Mouse (Mus musculus) cortical plate, adult 2 months (tissue): ENCODE measurements at regions not wholly inside any gene's neighbourhood (a gene's known extent, or its start where the extent isn't known, plus 50 kb on each side); places are given as distances from the start of the nearest gene placed in this dataset.

ENCODE experiments used
- H3K27ac ChIP-seq: fragments of 200-500 bp; 2 replicates; pipeline ENCODE4 v1.5.1; 2012; ENCODE audit warnings: low read length, control low read depth, inconsistent platforms; ENCODE audit not compliant: insufficient read depth
- H3K4me1 ChIP-seq: fragments of 200-500 bp; 2 replicates; pipeline ENCODE4 v1.6.1; 2011; ENCODE audit warnings: low read length; ENCODE audit not compliant: control insufficient read depth, insufficient read depth
- H3K4me3 ChIP-seq: fragments of 200-500 bp; 2 replicates; pipeline ENCODE4 v1.5.1; 2011; ENCODE audit warnings: mild to moderate bottlenecking, low read length, control low read depth; ENCODE audit not compliant: insufficient read depth
- CTCF ChIP-seq: fragments of 200-500 bp; IDR thresholded peaks from 2 replicates; pipeline ENCODE4 v1.5.1; 2011; ENCODE audit warnings: mild to moderate bottlenecking, control low read depth, low read length; ENCODE audit not compliant: insufficient read depth; ENCODE audit errors: extremely low read depth
- POLR2A ChIP-seq: fragments of 200-500 bp; IDR thresholded peaks from 2 replicates; pipeline ENCODE4 v1.6.1; 2011; ENCODE audit warnings: mild to moderate bottlenecking, low read length, control low read depth; ENCODE audit not compliant: insufficient read depth; ENCODE audit errors: extremely low read depth

DNA sequence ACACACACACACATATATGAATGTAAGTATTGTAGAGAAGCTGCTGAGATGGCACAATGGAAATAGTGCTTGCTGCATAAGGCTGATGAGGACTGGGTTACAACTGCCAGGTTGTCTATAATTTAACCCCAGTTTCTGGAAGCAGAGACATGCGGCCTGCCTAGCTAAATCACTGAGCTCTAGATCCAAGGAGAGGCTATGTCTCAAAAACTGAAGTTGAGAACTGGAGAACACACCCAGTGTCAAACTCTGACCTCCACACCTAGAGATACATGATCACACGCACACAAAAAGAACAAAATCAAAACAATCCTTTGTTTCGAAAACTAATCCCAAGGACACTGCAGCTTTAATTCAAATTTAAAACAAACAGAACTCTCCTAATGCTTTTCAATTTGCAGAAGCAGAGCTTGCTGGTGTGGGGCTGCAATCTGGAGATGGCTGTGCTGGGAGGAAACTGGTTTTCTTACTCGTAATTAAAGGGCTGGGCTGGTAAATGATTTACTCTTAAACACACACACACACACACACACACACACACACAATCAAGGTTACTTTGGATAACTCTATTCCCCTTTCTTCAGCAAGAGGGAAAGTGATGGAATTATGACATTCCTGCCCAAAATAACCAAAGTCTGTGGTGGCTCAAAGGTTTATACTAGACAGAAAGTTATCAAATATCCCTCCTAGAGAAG, 299.3 kb upstream of the Cited2 start:
- Histone ChIP-seq H3K27ac (no peak overlapping the region), H3K4me3 (no peak overlapping the region), H3K4me1 (no peaks in the 10 kb centered on the region; the same call in 1 of the 2 replicates)
- TF ChIP-seq CTCF: no peak
- TF ChIP-seq POLR2A: no peak

DNA sequence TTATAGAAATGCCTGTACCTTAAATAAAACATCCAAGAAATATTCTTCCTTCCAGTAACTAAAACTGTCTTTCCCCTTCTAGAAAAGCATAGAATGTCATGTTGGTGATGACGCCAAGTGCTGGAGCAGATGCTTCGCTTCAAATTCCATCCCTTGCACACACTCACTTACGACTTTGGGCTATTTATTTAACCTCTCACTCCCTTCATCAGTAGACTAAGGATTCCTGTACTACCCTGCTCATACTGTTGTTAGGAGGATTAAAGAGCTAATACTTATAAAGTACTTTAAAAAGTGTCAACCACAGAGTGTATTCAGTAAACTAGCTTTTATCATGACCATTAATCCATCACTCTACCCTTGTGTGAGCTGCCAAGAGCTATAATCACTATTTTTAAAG, 296.8 kb upstream of the Cited2 start:
- H3K4me1 ChIP-seq: no peaks in the 10 kb centered on the region; the same call in 1 of the 2 replicates
- H3K4me3 ChIP-seq: no peak overlapping the region
- H3K27ac ChIP-seq: no peak overlapping the region
- TF ChIP-seq POLR2A: no peak
- no peak for TF ChIP-seq CTCF

DNA sequence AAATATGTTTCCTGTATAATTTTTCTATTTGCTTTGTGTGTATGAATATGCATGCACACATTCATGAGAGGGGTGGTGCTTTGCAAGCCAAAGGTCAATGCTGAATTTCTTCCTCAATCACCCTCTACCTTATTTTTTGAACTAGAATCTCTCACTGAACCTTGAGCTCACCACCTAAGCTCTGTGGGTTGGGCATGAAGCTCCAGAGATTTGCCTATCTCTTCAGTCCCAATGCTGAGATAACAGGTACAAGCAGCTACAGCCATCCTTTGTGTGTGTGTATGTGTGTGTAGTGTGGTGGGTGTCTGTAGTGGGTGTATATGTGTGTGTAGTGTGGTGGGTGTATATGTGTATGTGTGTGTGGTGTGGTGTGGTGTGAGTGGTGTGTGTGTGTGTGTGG, 295.7 kb upstream of the Cited2 start:
- TF ChIP-seq CTCF (no peak), POLR2A (no peak)
- Histone ChIP-seq H3K4me3 (no peak overlapping the region), H3K4me1 (no peaks in the 10 kb centered on the region; the same call in 1 of the 2 replicates), H3K27ac (no peak overlapping the region)

DNA sequence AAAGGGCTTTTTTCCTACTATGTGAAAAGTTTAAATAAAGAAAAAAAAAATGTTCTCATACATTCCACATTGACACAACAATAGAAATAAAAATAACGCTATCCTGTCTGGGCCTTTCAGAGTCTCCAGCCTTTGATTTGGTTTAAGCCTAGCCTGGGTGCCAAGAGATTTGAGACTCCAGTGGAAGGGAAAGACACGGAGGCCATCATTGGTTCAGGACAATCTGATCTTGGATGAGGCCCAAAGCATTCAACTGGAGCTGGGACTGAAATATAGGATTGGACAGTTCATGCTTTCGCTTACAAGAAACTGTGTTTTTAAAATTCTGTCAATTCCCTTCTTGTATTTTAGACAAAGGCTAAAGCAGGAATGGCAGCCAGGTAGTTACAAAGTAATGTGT, 294.7 kb upstream of the Cited2 start:
- no peak for TF ChIP-seq CTCF
- TF ChIP-seq POLR2A: no peak
- no peak overlapping the region for H3K4me3 ChIP-seq
- H3K4me1 ChIP-seq: no peaks in the 10 kb centered on the region; the same call in 1 of the 2 replicates
- no peak overlapping the region for H3K27ac ChIP-seq

DNA sequence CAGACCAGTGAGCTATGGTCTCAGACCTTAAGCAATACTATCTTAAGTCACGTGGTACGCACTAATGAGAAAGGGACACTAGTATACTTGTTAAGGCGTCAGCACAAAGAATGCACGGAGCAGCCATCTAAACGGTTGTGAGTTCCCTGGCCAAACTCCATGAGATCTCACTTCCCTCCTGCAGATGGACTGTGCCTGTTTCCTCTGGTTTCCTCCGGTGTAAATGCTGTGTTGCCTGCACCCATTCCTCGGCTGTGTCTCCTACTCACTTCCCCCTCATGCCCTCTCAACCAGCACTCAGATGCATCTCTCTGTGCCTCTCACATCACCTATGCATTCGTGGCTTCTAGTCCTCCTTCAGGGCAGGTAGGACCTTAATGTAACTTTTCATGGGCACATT, 291.9 kb upstream of the Cited2 start:
- Histone ChIP-seq H3K4me3 (no peak overlapping the region), H3K27ac (no peak overlapping the region), H3K4me1 (no peaks in the 10 kb centered on the region; the same call in 1 of the 2 replicates)
- TF ChIP-seq CTCF (no peak), POLR2A (no peak)

DNA sequence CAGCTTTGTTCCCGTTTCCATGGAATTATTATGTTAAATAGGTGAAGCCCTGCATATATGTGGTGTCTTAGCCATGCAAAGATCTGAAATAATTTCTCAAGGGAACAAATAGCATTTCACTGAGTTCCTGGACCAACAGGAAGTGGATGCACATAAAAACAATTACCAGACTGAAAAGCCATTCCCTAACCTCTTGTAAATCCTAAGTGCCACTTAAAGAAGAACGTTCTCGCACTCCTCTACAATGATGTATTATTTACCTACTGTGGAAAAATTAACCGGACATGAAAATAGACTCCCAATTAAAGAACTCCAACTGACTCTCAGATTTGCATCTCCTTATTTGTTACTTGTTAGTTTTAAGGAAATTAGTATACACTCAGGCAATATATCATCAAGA, 288.9 kb upstream of the Cited2 start:
- H3K4me1 ChIP-seq: no peaks in the 10 kb centered on the region
- TF ChIP-seq POLR2A: no peak
- TF ChIP-seq CTCF: no peak
- no peak overlapping the region for H3K27ac ChIP-seq
- H3K4me3 ChIP-seq: no peak overlapping the region

DNA sequence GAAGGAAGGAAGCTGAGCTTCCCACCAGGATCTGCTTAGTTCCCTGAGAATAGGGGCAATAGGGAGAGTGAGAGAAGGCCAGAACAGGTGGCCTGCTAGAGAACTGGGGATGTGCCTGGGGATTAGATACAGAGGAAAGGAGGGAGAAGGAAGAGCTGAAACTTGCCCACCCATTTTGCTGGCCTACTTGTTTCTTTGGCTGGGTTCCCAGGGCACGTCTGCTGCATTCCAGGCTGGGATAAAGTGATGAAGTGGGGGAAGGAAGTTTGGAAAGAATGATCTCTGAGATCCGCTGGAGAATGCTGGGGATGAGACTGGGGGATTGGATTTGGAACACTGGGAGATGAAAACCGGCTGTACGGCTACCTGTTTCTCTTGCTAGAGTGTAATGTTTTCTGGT, 272.8 kb upstream of the Cited2 start:
- Histone ChIP-seq H3K27ac (no peak overlapping the region), H3K4me1 (no peaks in the 10 kb centered on the region), H3K4me3 (no peak overlapping the region)
- TF ChIP-seq POLR2A (no peak), CTCF (no peak)

DNA sequence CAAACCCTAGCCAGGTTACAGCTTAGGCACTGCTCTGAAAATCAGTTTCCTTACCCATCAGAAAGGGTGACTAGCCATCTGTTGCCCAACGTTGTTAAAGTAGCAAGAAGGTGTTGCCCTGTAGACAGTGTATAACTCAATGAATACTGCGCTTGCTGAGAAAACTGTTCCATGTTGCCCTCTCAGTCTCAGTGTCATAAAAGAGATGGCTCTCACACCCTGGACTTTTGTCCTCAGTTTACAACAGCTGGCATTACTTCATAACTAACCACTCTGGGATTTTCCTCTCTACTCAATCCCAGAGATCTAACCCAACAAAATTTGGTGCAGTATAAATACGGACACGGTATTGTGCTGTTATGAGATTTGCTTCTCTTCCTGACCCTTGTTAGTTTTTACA, 252.1 kb upstream of the Cited2 start:
- H3K4me1 ChIP-seq: no peaks in the 10 kb centered on the region
- no peak overlapping the region for H3K4me3 ChIP-seq
- TF ChIP-seq POLR2A: no peak
- TF ChIP-seq CTCF: no peak
- no peak overlapping the region for H3K27ac ChIP-seq

DNA sequence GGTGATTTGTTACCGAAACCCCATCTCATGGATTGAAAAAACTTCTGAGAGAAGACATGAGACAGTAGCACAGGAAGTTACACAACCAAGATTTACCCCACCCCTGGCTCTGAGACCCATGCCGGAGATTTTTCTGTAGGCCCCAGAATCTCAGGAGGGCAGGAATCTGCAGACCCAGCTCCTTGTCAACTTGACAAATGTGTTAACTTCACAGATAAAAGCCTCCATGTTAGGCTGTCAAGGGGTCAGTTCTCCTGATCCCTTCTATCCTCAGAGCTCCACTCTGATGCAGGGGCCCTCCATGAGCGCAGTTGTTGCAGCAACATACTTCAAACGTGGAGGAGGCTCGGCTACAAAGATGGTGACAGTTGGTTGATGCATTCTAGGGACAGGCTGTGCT, 250.5 kb upstream of the Cited2 start:
- TF ChIP-seq CTCF: no peak
- no peak for TF ChIP-seq POLR2A
- H3K27ac ChIP-seq: no peak overlapping the region
- no peaks in the 10 kb centered on the region for H3K4me1 ChIP-seq
- H3K4me3 ChIP-seq: no peak overlapping the region

DNA sequence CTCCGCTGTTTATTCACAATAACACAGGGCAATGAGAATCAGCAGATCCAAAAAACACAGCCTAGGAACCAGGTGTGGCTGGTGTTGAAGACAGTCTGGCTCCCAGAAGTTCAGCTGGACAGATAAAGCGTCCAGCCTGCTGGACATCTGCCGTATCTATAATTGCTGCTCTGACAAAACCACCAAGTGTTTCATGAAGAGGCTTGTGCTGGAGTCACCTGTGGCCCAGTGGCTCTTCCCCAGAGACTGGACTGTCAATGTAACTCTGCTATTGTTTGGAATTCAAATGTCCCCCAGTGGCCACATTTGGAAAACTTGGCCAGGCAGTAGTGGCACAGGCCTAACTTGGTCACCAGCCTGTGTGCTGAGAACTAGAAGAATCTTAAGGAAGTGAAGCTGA, 247.0 kb upstream of the Cited2 start:
- no peak overlapping the region for H3K4me3 ChIP-seq
- H3K4me1 ChIP-seq: no peaks in the 10 kb centered on the region
- no peak for TF ChIP-seq POLR2A
- TF ChIP-seq CTCF: no peak

DNA sequence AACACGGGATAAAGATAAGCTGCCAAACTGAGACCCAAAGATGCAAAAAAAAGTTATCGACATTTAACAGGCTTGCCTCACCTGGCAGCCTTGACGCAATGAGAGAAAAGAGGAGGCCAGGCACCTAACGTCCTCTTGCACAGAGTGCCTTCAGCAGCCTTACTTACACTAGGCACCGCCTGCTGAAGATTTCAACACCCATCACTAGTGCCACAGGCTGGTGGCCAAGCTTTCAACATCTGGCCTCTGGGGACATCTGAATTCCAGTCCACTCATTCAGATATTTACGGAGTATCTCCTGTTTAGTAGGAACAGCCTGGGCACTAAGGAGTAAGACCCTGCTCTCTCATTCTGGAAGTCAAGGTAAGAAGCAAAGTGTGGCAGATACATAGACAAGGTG, 246.3 kb upstream of the Cited2 start:
- no peaks in the 10 kb centered on the region for H3K4me1 ChIP-seq
- H3K4me3 ChIP-seq: no peak overlapping the region
- TF ChIP-seq POLR2A (no peak), CTCF (no peak)
- H3K27ac ChIP-seq: no peak overlapping the region

More for the DNA sequence above, 247.0 kb upstream of the Cited2 start:
- H3K27ac ChIP-seq: no peak overlapping the region
